Mouse (Mus musculus) heart, embryonic 14.5 days (tissue): ENCODE measurements around the gene Cep78. TPM values are rescaled to one million over a fixed set of nuclear protein-coding genes. Genes with fewer than 3 reads are reported as not detected.

Experiments
- ATAC-seq: fragments of 200-750 bp; cut with Nextera tagmentation; 2 replicates; pipeline ENCODE4 v1.8.0; 2017; ENCODE audit warnings: low read depth, moderate TSS enrichment; ENCODE audit not compliant: insufficient number of reproducible peaks, insufficient read depth, low FRiP score
- H3K27ac ChIP-seq, 2 experiments: fragments of 200-500 bp in 1 of 2; fragments of 300-500 bp in 1 of 2; sonication (generic) in 1 of 2; replicated peaks in 1 of 2; 2 replicates each; pipeline ENCODE4 v1.5.1; 2012 to 2014; ENCODE audit warnings: low read depth in 2 of 2, low read length in 2 of 2, control low read depth in 1 of 2, mild to moderate bottlenecking in 1 of 2, mixed read lengths in 1 of 2; ENCODE audit not compliant: control insufficient read depth in 1 of 2, insufficient read depth in 1 of 2
- H3K27me3 ChIP-seq: fragments of 300-500 bp; sonication (generic); 2 replicates; pipeline ENCODE4 v1.6.1; 2014; ENCODE audit warnings: mild to moderate bottlenecking, low read length, control low read depth; ENCODE audit not compliant: control insufficient read depth, insufficient read depth
- H3K36me3 ChIP-seq: fragments of 300-500 bp; sonication (generic); 2 replicates; pipeline ENCODE4 v1.6.1; 2014; ENCODE audit warnings: mild to moderate bottlenecking, control low read depth, low read length, mixed read lengths; ENCODE audit not compliant: control insufficient read depth, insufficient read depth
- H3K4me1 ChIP-seq, 2 experiments: fragments of 200-500 bp in 1 of 2; fragments of 300-500 bp in 1 of 2; sonication (generic) in 1 of 2; 2 replicates each; pipeline ENCODE4 v1.6.1; 2012 to 2014; ENCODE audit warnings: low read length in 2 of 2, control low read depth in 1 of 2, mixed read lengths in 1 of 2; ENCODE audit not compliant: control insufficient read depth in 2 of 2, insufficient read depth in 2 of 2
- H3K4me2 ChIP-seq: fragments of 300-500 bp; sonication (generic); 2 replicates; pipeline ENCODE4 v1.6.1; 2014; ENCODE audit warnings: mild to moderate bottlenecking, low read length
- H3K4me3 ChIP-seq, 2 experiments: fragments of 200-500 bp in 1 of 2; fragments of 300-500 bp in 1 of 2; sonication (generic) in 1 of 2; 2 replicates each; pipeline ENCODE4 v1.5.1; 2012 to 2014; ENCODE audit warnings: low read length in 2 of 2, mild to moderate bottlenecking in 2 of 2, control low read depth in 1 of 2, low read depth in 1 of 2, moderate library complexity in 1 of 2; ENCODE audit not compliant: control insufficient read depth in 1 of 2, insufficient read depth in 1 of 2
- H3K9ac ChIP-seq: fragments of 300-500 bp; sonication (generic); 2 replicates; pipeline ENCODE4 v1.6.1; 2014; ENCODE audit warnings: mild to moderate bottlenecking, low read length
- H3K9me3 ChIP-seq: fragments of 300-500 bp; sonication (generic); 2 replicates; pipeline ENCODE4 v1.6.1; 2016; ENCODE audit warnings: low read length, control low read depth; ENCODE audit not compliant: control insufficient read depth
- WGBS: fragments of 180-500 bp; shearing (Covaris S2); extraction: QIAGEN DNeasy Blood & Tissue Kit; methylation state at CpG from one replicate; pipeline ENCODE4 v1.1.7; 2014; 5-methylcytosine and 5-hydroxymethylcytosine counted together
- polyA plus RNA-seq: library from polyadenylated mRNA; unstranded; fragments of >200 nt; fragmentation: Nextera tagmentation; extraction: Ambion mirVana; gene quantifications from 2 replicates; pipeline ENCODE4 v1.2.1, GENCODE M21; 2014

Cep78 gene
- polyA plus RNA-seq, 1 experiment from 2014 or later = 12.7 TPM

- H3K4me1 ChIP-seq = no peaks in the 10 kb centered on the region
- H3K4me3 ChIP-seq = no peak overlapping the region
- ATAC-seq = no peak
- no peaks in the 10 kb centered on the region for H3K36me3 ChIP-seq
- no peak overlapping the region for H3K4me2 ChIP-seq
- no peaks in the 10 kb centered on the region for H3K27me3 ChIP-seq
- H3K9me3 ChIP-seq = no peaks in the 10 kb centered on the region
- WGBS = 56% methylated on average over 1 of the region's 1 CpGs
- H3K9ac ChIP-seq = no peak overlapping the region
- no peak overlapping the region for H3K27ac ChIP-seq
These were observed 31.4 kb upstream of the Cep78 start for GRCm38 (mm10) chr19:16016171-16016570.

DNA sequence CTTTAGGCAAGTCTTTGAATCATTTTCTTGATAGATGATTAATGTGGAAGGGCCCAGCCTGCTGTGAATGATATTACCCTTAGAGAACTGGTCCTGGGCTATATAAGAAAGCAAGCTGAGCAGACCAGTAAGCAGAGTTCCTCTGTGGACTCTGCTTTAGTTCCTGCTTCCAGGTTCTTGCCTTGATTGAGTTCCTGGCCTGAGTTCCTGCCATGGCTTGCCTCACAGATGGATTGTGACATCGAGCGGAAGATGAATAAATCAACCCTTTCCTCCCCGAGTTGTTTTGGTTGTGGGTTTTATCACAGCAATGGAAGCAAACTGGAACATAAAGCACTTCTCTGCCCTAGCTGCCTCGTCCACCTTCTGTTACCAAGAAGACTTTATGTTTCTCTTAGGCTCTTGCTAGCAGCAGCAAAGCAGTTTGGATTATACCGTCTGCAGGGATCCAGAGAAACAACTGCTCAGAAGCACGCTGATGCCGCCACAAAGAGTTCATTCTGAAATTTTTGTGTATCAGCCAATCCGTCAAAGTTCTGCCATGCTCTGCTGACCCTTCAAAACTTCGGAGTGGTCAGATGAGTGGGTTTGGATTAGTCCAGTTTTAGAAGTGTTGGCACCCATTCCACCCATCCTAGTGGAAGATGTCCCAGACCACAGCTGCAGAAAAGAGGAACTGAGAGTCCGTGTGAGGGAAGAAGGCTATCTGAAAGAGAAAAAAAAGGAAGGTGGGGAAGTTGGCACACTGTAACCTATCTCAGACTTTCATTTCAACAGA lies 30.6 kb upstream of the Cep78 start:
- Histone ChIP-seq H3K4me3 (no peak overlapping the region), H3K9ac (no peak overlapping the region), H3K4me1 (no peaks in the 10 kb centered on the region), H3K27me3 (no peaks in the 10 kb centered on the region), H3K4me2 (no peak overlapping the region), H3K36me3 (no peaks in the 10 kb centered on the region), H3K27ac (no peak overlapping the region), H3K9me3 (no peaks in the 10 kb centered on the region)
- WGBS = 76% methylated on average over 10 of the region's 10 CpGs
- ATAC-seq = no peak

GRCm38 (mm10) chr19:16009746-16010337 lies 25.1 kb upstream of the Cep78 start:
- H3K27ac ChIP-seq = no peak overlapping the region
- no peak overlapping the region for H3K4me2 ChIP-seq
- no peaks in the 10 kb centered on the region for H3K9me3 ChIP-seq
- H3K4me1 ChIP-seq = no peaks in the 10 kb centered on the region
- no peak overlapping the region for H3K9ac ChIP-seq
- no peaks in the 10 kb centered on the region for H3K27me3 ChIP-seq
- WGBS = 66% methylated on average over 6 of the region's 6 CpGs
- no peaks in the 10 kb centered on the region for H3K36me3 ChIP-seq
- H3K4me3 ChIP-seq = no peak overlapping the region
- ATAC-seq = no peak

DNA sequence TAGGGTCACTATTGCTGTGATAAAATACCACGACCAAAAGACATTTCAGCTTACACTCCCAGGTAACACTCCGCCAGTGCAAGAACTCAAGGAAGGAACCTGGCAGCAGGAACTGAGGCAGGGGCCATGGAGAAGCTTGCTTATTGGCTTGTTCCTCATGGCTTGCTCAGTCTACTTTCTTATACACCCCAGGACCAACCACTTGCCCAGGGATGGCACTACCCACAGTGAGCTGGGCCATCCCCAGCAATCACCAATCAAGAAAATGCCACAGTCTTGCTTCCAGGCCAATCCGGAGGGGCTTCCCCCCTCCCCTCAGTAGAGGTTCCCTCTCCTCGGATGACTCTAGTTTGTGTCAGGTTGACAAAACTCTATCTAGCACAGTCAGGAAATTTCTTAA lies 24.3 kb upstream of the Cep78 start:
- H3K27me3 ChIP-seq = no peaks in the 10 kb centered on the region
- H3K9me3 ChIP-seq = no peaks in the 10 kb centered on the region
- H3K27ac ChIP-seq = no peak overlapping the region
- H3K4me2 ChIP-seq = no peak overlapping the region
- H3K4me1 ChIP-seq = no peaks in the 10 kb centered on the region
- no peaks in the 10 kb centered on the region for H3K36me3 ChIP-seq
- 68% methylated on average over 4 of the region's 4 CpGs for WGBS
- no peak overlapping the region for H3K4me3 ChIP-seq
- H3K9ac ChIP-seq = no peak overlapping the region
- no peak for ATAC-seq

DNA sequence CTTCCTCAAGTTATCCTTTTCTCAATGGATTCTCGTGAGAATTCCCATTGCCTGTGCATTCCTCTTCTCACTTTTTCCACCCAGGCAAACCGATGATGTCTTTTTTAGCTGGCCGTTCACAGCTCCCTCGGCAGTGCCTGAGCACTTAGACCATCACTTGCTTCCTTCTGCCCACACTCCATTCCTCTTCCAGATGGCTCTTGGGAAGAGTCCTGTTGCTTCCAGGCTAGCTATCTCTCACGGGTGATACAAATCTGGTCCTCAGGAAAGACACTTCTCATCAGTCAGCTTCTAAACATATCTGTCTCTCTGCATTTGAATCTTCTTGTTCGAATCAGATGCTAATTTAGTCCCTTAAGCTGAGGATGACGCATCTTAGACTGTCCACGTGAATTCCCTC lies 22.3 kb upstream of the Cep78 start:
- no peaks in the 10 kb centered on the region for H3K9me3 ChIP-seq
- no peak overlapping the region for H3K4me3 ChIP-seq
- 72% methylated on average over 8 of the region's 8 CpGs for WGBS
- no peaks in the 10 kb centered on the region for H3K27me3 ChIP-seq
- H3K4me1 ChIP-seq = no peaks in the 10 kb centered on the region
- ATAC-seq = no peak
- no peak overlapping the region for H3K27ac ChIP-seq
- no peak overlapping the region for H3K4me2 ChIP-seq
- H3K36me3 ChIP-seq = no peaks in the 10 kb centered on the region
- no peak overlapping the region for H3K9ac ChIP-seq

- H3K4me3 ChIP-seq = no peak overlapping the region
- no peak overlapping the region for H3K27ac ChIP-seq
- H3K4me1 ChIP-seq = peaks cover 0 to 4% of the 10 kb centered on the region in 2 experiments; a peak in 1 of 4 replicates
- no peak overlapping the region for H3K4me2 ChIP-seq
- no peak overlapping the region for H3K9ac ChIP-seq
- H3K9me3 ChIP-seq = no peaks in the 10 kb centered on the region
- no peak for ATAC-seq
- H3K27me3 ChIP-seq = no peaks in the 10 kb centered on the region
- H3K36me3 ChIP-seq = no peaks in the 10 kb centered on the region
- WGBS = 1% methylated on average over 3 of the region's 3 CpGs
These were observed 13.4 kb upstream of the Cep78 start for GRCm38 (mm10) chr19:15998157-15998556.

DNA sequence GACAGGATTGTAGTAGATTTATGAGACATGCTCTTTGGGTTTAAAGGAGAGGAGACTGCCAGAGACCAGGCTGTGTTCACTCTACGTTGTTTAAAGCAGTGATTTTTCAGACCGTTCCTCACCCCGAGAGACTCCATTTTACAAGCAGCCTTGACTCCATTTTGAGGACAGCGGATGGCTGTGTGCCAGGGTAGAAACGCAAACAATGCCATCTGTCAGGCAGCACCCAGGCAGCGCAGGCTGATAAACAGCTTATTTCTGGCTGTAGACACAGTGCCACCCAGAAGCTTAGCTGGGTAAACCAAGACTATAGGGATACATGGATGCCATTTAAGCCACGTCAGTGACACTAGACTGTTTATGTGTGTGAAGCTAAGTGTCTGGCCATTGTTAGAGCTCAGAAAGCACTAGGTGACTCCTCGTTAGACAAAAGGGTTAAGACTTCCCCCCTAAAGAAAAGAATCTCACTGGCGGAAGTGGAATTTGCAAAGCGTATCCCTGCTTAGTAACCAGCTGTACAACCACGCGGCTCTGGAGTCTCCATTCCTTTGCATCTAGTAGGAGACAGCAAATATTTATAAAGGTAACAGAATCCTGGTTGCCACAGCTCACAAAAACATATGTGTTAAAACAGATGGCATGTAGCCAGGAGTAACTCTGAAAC lies 12.2 kb upstream of the Cep78 start:
- no peak for ATAC-seq
- no peak overlapping the region; the same call in 1 of the 2 replicates for H3K9ac ChIP-seq
- peaks cover 0 to 4% of the 10 kb centered on the region in 2 experiments; a peak in 1 of 4 replicates for H3K4me1 ChIP-seq
- WGBS = 56% methylated on average over 12 of the region's 12 CpGs
- H3K9me3 ChIP-seq = no peaks in the 10 kb centered on the region
- H3K27me3 ChIP-seq = no peaks in the 10 kb centered on the region
- peak overlapping the region in 1 of 2 experiments; percentile 41; a peak in 1 of 4 replicates for H3K27ac ChIP-seq
- peak overlapping the region; percentile 52 for H3K4me2 ChIP-seq
- H3K4me3 ChIP-seq = peak overlapping the region in 1 of 2 experiments; percentile 8; a peak in 1 of 4 replicates
- no peaks in the 10 kb centered on the region for H3K36me3 ChIP-seq
